Comparison of ENCODE assay signal across 8 mouse cellular contexts in the genomic region with DNA sequence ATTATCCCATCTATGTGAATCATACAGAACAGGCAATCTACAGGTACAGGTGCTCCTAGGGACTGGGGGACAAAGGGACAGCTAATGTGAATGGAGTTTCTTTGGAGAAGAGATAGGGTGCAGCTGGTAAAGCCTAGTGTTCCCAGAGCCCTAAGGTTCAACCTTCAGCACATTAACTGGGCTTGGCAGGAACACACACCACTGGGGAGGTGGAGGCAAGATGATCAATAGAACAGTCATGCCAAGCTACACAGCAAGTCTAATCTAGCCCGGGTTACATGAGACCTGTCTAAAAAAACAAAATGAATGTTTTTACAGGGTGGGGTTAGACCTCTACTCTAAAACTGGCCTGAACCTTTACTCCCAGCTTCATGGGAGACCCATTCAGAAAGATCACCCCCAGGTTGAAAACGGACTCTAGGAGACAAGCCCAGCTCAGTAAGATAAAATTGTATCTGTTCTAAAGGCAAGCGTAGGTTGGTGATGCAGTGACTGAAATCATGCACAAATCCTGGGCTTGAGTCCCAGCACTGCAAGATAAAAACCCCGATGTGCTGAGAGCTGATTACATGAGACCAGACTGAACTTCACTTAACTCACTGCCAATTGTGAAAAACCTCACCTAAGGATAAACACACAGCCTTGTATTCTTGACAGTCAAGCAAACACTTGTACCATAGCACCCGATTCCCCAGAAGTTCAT. TPM values are rescaled to one million over a fixed set of nuclear protein-coding genes. Genes with fewer than 3 reads are reported as not detected.
DNase-seq lines count a peak whose midpoint lies in the region; ATAC-seq and TF ChIP-seq lines count a peak whose summit lies in the region.

No protein-coding gene starts in this region.

- no peaks in the 10 kb centered on the region for H3K9me3 ChIP-seq in erythroblast, embryonic 14.5 days (ENCODE audit: control insufficient read depth, low read length)
- H3K9me3 ChIP-seq in embryonic facial prominence, embryonic 15.5 days (replicated peaks) = no peaks in the 10 kb centered on the region
- no peaks in the 10 kb centered on the region for H3K9me3 ChIP-seq in limb, embryonic 14.5 days (ENCODE audit: control insufficient read depth, low read length)
- H3K9me3 ChIP-seq in stomach, embryonic 16.5 days (replicated peaks; ENCODE audit: control insufficient read depth, low read length) = no peaks in the 10 kb centered on the region

- TF ChIP-seq POLR2A in limb, embryonic 14.5 days (IDR thresholded peaks at IDR 0.05; ENCODE audit: borderline replicate concordance, extremely low read depth, insufficient read depth, insufficient read length) = no peak

- H3K9ac ChIP-seq in embryonic facial prominence, embryonic 15.5 days = peak overlapping the region; percentile 37
- peak overlapping the region; percentile 87 for H3K9ac ChIP-seq in limb, embryonic 14.5 days (ENCODE audit: low read depth, low read length, severe bottlenecking)
- H3K9ac ChIP-seq in stomach, embryonic 16.5 days (ENCODE audit: low read length) = peak overlapping the region; percentile 75

- H3K4me2 ChIP-seq in embryonic facial prominence, embryonic 15.5 days (replicated peaks) = peak overlapping the region; percentile 80
- H3K4me2 ChIP-seq in limb, embryonic 14.5 days (replicated peaks; ENCODE audit: low read depth, low read length, severe bottlenecking) = peak overlapping the region; percentile 66
- H3K4me2 ChIP-seq in stomach, embryonic 16.5 days (ENCODE audit: low read depth, low read length) = peak overlapping the region; percentile 75

- peak overlapping the region; percentile 34; the same call in 1 of the 2 replicates for H3K27ac ChIP-seq in embryonic facial prominence, embryonic 15.5 days (replicated peaks)
- H3K27ac ChIP-seq in limb, embryonic 14.5 days (replicated peaks; ENCODE audit: low read depth, low read length) = no peak overlapping the region
- peak overlapping the region; percentile 36 for H3K27ac ChIP-seq in stomach, embryonic 16.5 days (ENCODE audit: low read length)

- peaks cover 61% of the 10 kb centered on the region for H3K4me1 ChIP-seq in erythroblast, embryonic 14.5 days (ENCODE audit: control insufficient read depth)
- peaks cover 51% of the 10 kb centered on the region for H3K4me1 ChIP-seq in embryonic facial prominence, embryonic 15.5 days
- peaks cover 24% of the 10 kb centered on the region for H3K4me1 ChIP-seq in limb, embryonic 14.5 days (ENCODE audit: control insufficient read depth, insufficient read depth, low read length)
- peaks cover 36% of the 10 kb centered on the region for H3K4me1 ChIP-seq in stomach, embryonic 16.5 days (ENCODE audit: control insufficient read depth, insufficient read depth, low read length)

- peak; percentile 35 for DNase-seq in 3T3-L1 (ENCODE audit: low read depth, low spot score)
- no peak for DNase-seq in limb, embryonic 14.5 days (ENCODE audit: low spot score)
- DNase-seq in gastrocnemius, adult 18-20 months (ENCODE audit: low spot score) = no peak
- DNase-seq in urinary bladder, postnatal 36 days (ENCODE audit: low spot score in 2 of 2) = no peak

- no peak for ATAC-seq in erythroblast, adult 5-6 weeks (replicated peaks; ENCODE audit: low FRiP score, poor library complexity, severe bottlenecking)
- no peak for ATAC-seq in embryonic facial prominence, embryonic 15.5 days (ENCODE audit: insufficient number of reproducible peaks, low FRiP score, low TSS enrichment, low read depth)
- ATAC-seq in limb, embryonic 14.5 days (ENCODE audit: low FRiP score, low read depth) = no peak
- ATAC-seq in stomach, embryonic 16.5 days (ENCODE audit: insufficient read depth, low FRiP score) = no peak

- H3K27me3 ChIP-seq in erythroblast, embryonic 14.5 days (ENCODE audit: control insufficient read depth) = no peaks in the 10 kb centered on the region
- H3K27me3 ChIP-seq in embryonic facial prominence, embryonic 15.5 days = no peaks in the 10 kb centered on the region
- no peaks in the 10 kb centered on the region for H3K27me3 ChIP-seq in limb, embryonic 14.5 days (ENCODE audit: control insufficient read depth, insufficient read depth, low read length)
- no peaks in the 10 kb centered on the region for H3K27me3 ChIP-seq in stomach, embryonic 16.5 days (ENCODE audit: control insufficient read depth, insufficient read depth, low read length)

- peak overlapping the region; percentile 77 for H3K4me3 ChIP-seq in erythroblast, embryonic 14.5 days (replicated peaks)
- H3K4me3 ChIP-seq in embryonic facial prominence, embryonic 15.5 days (replicated peaks) = peak overlapping the region; percentile 88
- peak overlapping the region; percentile 75 for H3K4me3 ChIP-seq in limb, embryonic 14.5 days (replicated peaks; ENCODE audit: low read length)
- H3K4me3 ChIP-seq in stomach, embryonic 16.5 days (replicated peaks; ENCODE audit: low read length) = peak overlapping the region; percentile 75

- peaks cover 61% of the 10 kb centered on the region for H3K36me3 ChIP-seq in erythroblast, embryonic 14.5 days (ENCODE audit: control insufficient read depth)
- H3K36me3 ChIP-seq in embryonic facial prominence, embryonic 15.5 days = peaks cover 39% of the 10 kb centered on the region
- peaks cover 44% of the 10 kb centered on the region for H3K36me3 ChIP-seq in limb, embryonic 14.5 days (ENCODE audit: control insufficient read depth, insufficient read depth, low read length)
- peaks cover 14% of the 10 kb centered on the region; the same call in 1 of the 2 replicates for H3K36me3 ChIP-seq in stomach, embryonic 16.5 days (ENCODE audit: control insufficient read depth, insufficient read depth, low read length)

- WGBS in embryonic facial prominence, embryonic 15.5 days = 5% methylated on average over 5 of the region's 5 CpGs
- 9% methylated on average over 5 of the region's 5 CpGs for WGBS in limb, embryonic 14.5 days
- 3% methylated on average over 5 of the region's 5 CpGs for WGBS in stomach, embryonic 16.5 days

RNA-seq across cellular contexts. Expression of a gene that starts 12.1 kb away (rescaled TPM):
- 1.6 and 1.7 TPM in 2 replicates for polyA plus RNA-seq in erythroblast, embryonic 14.5 days (2012)
- total RNA-seq in erythroblast, adult 5-6 weeks (2015; ENCODE audit: low replicate concordance) = 26.5 and 46.4 TPM in 2 replicates
- 24.3 and 24.4 TPM in 2 replicates for total RNA-seq in erythroblast, adult 5-6 weeks (2017; ENCODE audit: low replicate concordance)
- polyA plus RNA-seq in embryonic facial prominence, embryonic 15.5 days (2015; fragmentation: Nextera tagmentation; extraction: Ambion mirVana) = 240 and 257 TPM in 2 replicates
- 320 and 450 TPM in 2 replicates for polyA plus RNA-seq in limb, embryonic 14.5 days (2012; rRNA removed)
- 262 and 268 TPM in 2 replicates for polyA plus RNA-seq in limb, embryonic 14.5 days (2014; fragmentation: Nextera tagmentation; extraction: Ambion mirVana)
- polyA plus RNA-seq in stomach, embryonic 16.5 days (2015; fragmentation: Nextera tagmentation; extraction: Ambion mirVana) = 189 and 205 TPM in 2 replicates
- 10 to 100 TPM; 57.6 to 64.1 TPM for total RNA-seq in gastrocnemius, adult 18-20 months (2021)

Comparison
In these comparisons a context has a peak if more than half of its experiments do, and no peak if none do; other contexts are left out.
1. H3K9ac ChIP-seq: peak in every context shown above with its lines; median percentile 87 in limb, embryonic 14.5 days; 75 in stomach, embryonic 16.5 days; 37 in embryonic facial prominence, embryonic 15.5 days.
2. RNA of a gene that starts 12.1 kb away (polyA plus RNA-seq): 262 to 450 TPM in limb, embryonic 14.5 days, 240 to 257 TPM in embryonic facial prominence, embryonic 15.5 days and 189 to 205 TPM in stomach, embryonic 16.5 days; 1.6 to 1.7 TPM in erythroblast, embryonic 14.5 days; every median in the first group is over 10 times any median in the second.
3. Peak in every context shown above with its lines, with median percentiles within 50 percentile points of each other: H3K4me3 ChIP-seq and H3K4me2 ChIP-seq.